Mouse (Mus musculus): ENCODE results near the gene 6430548M08Rik. TPM values are rescaled to one million over a fixed set of nuclear protein-coding genes. Genes with fewer than 3 reads are reported as not detected.

6430548M08Rik gene
- total and polyA plus RNA-seq, 3 experiments: 0.05 to 4.4 TPM; not detected in 1

- peaks cover 29% of the 10 kb centered on the region for H3K27me3 ChIP-seq (ENCODE audit: insufficient read depth, low read length)
- no peak overlapping the region for H3K4me3 ChIP-seq (ENCODE audit: low read depth, low read length)
- H3K36me3 ChIP-seq (replicated peaks): no peaks in the 10 kb centered on the region
- no peaks in the 10 kb centered on the region for H3K4me1 ChIP-seq (ENCODE audit: insufficient read depth, low read depth, low read length)
- ATAC-seq (ENCODE audit: extremely low read depth, insufficient number of reproducible peaks, low FRiP score, poor library complexity, severe bottlenecking): no peak
- no peak for DNase-seq (ENCODE audit: low spot score)
- H3K9me3 ChIP-seq (replicated peaks): no peaks in the 10 kb centered on the region
- no peak for TF ChIP-seq GATA1 (IDR thresholded peaks at IDR 0.05; ENCODE audit: borderline replicate concordance, low read length)
- TF ChIP-seq CTCF (IDR thresholded peaks at IDR 0.05; ENCODE audit: low read depth, low read length): no peak
- TF ChIP-seq TAL1 (conservative IDR thresholded peaks at IDR 0.05; ENCODE audit: low read depth, low read length): no peak
- no peak for TF ChIP-seq POLR2AphosphoS5 (IDR thresholded peaks at IDR 0.05; ENCODE audit: insufficient replicate concordance, low read depth, low read length)
- TF ChIP-seq GATA2 (IDR thresholded peaks at IDR 0.05; ENCODE audit: borderline replicate concordance, low read depth, low read length): no peak
These were observed 15.6 kb downstream of the 6430548M08Rik start for GRCm38 (mm10) chr8:120129547-120129946.

DNA sequence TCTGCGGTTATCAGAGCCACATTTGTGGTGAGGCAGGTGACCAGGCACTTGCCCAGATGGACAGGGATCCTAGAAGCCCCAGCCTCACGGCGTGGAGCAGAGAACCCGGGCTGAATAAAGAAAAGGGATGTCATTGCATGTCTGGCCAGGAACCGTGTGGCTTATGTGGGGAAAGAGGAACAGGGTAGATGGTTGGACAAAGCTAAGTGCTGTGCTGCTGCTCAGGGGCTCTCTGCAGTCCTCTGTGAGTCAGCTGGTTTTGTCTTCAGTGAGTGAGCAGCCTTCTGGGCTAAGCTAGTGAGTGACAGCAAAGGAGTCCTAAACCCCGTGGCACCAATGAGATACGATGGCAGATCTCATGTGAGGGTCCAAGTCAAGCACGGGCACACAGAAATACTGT, 17.2 kb downstream of the 6430548M08Rik start:
- H3K27me3 ChIP-seq (ENCODE audit: insufficient read depth, low read length): peaks cover 33% of the 10 kb centered on the region

GRCm38 (mm10) chr8:120133169-120133568, 19.2 kb downstream of the 6430548M08Rik start:
- Histone ChIP-seq H3K27me3 (ENCODE audit: insufficient read depth, low read length) (peaks cover 29% of the 10 kb centered on the region), H3K9me3 (replicated peaks) (no peaks in the 10 kb centered on the region), H3K4me3 (ENCODE audit: low read depth, low read length) (no peak overlapping the region), H3K36me3 (replicated peaks) (no peaks in the 10 kb centered on the region), H3K4me1 (ENCODE audit: insufficient read depth, low read depth, low read length) (no peaks in the 10 kb centered on the region)
- TF ChIP-seq GATA1 (IDR thresholded peaks at IDR 0.05; ENCODE audit: borderline replicate concordance, low read length) (no peak), CTCF (IDR thresholded peaks at IDR 0.05; ENCODE audit: low read depth, low read length) (no peak), POLR2AphosphoS5 (IDR thresholded peaks at IDR 0.05; ENCODE audit: insufficient replicate concordance, low read depth, low read length) (no peak), TAL1 (conservative IDR thresholded peaks at IDR 0.05; ENCODE audit: low read depth, low read length) (no peak), GATA2 (IDR thresholded peaks at IDR 0.05; ENCODE audit: borderline replicate concordance, low read depth, low read length) (no peak)
- DNase-seq (ENCODE audit: low spot score): no peak
- no peak for ATAC-seq (ENCODE audit: extremely low read depth, insufficient number of reproducible peaks, low FRiP score, poor library complexity, severe bottlenecking)

More for the DNA sequence above, 17.2 kb downstream of the 6430548M08Rik start:
- no peak overlapping the region for H3K4me3 ChIP-seq (ENCODE audit: low read depth, low read length)
- no peak for TF ChIP-seq TAL1 (conservative IDR thresholded peaks at IDR 0.05; ENCODE audit: low read depth, low read length)
- no peak for TF ChIP-seq GATA2 (IDR thresholded peaks at IDR 0.05; ENCODE audit: borderline replicate concordance, low read depth, low read length)
- no peak for TF ChIP-seq GATA1 (IDR thresholded peaks at IDR 0.05; ENCODE audit: borderline replicate concordance, low read length)
- TF ChIP-seq POLR2AphosphoS5 (IDR thresholded peaks at IDR 0.05; ENCODE audit: insufficient replicate concordance, low read depth, low read length): no peak
- no peak for TF ChIP-seq CTCF (IDR thresholded peaks at IDR 0.05; ENCODE audit: low read depth, low read length)
- DNase-seq (ENCODE audit: low spot score): no peak
- H3K4me1 ChIP-seq (ENCODE audit: insufficient read depth, low read depth, low read length): no peaks in the 10 kb centered on the region
- H3K36me3 ChIP-seq (replicated peaks): no peaks in the 10 kb centered on the region
- ATAC-seq (ENCODE audit: extremely low read depth, insufficient number of reproducible peaks, low FRiP score, poor library complexity, severe bottlenecking): no peak
- no peaks in the 10 kb centered on the region for H3K9me3 ChIP-seq (replicated peaks)

DNA sequence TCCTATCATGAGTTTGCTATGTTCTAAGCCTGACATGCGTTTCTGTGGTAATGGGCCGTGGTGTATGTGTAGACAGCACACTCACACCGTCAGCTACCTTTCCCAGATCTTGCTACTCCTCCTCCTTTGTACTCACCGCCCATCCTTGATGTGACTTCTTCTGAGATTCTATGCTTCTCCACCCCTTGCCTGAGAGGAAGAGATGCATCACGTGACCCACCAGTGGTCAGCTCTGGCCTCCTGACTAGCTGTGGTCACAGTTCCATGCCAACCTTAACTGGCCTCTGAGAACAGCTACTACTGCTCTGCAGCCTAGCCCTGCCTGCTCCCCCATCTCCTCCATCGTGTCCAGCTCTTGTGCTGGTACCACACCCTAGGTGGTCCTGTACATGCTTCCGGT, 21.7 kb downstream of the 6430548M08Rik start:
- Histone ChIP-seq H3K4me3 (ENCODE audit: low read depth, low read length) (no peak overlapping the region), H3K36me3 (replicated peaks) (no peaks in the 10 kb centered on the region), H3K9me3 (replicated peaks) (no peaks in the 10 kb centered on the region), H3K4me1 (ENCODE audit: insufficient read depth, low read depth, low read length) (no peaks in the 10 kb centered on the region), H3K27me3 (ENCODE audit: insufficient read depth, low read length) (peaks cover 41% of the 10 kb centered on the region)
- ATAC-seq (ENCODE audit: extremely low read depth, insufficient number of reproducible peaks, low FRiP score, poor library complexity, severe bottlenecking): no peak
- DNase-seq (ENCODE audit: low spot score): no peak
- TF ChIP-seq POLR2AphosphoS5 (IDR thresholded peaks at IDR 0.05; ENCODE audit: insufficient replicate concordance, low read depth, low read length): no peak
- no peak for TF ChIP-seq TAL1 (conservative IDR thresholded peaks at IDR 0.05; ENCODE audit: low read depth, low read length)
- TF ChIP-seq CTCF (IDR thresholded peaks at IDR 0.05; ENCODE audit: low read depth, low read length): no peak
- no peak for TF ChIP-seq GATA1 (IDR thresholded peaks at IDR 0.05; ENCODE audit: borderline replicate concordance, low read length)
- TF ChIP-seq GATA2 (IDR thresholded peaks at IDR 0.05; ENCODE audit: borderline replicate concordance, low read depth, low read length): no peak

- Histone ChIP-seq H3K27me3 (ENCODE audit: insufficient read depth, low read length) (peaks cover 38% of the 10 kb centered on the region), H3K9me3 (replicated peaks) (no peaks in the 10 kb centered on the region), H3K36me3 (replicated peaks) (no peaks in the 10 kb centered on the region), H3K4me1 (ENCODE audit: insufficient read depth, low read depth, low read length) (no peaks in the 10 kb centered on the region), H3K4me3 (ENCODE audit: low read depth, low read length) (no peak overlapping the region)
- TF ChIP-seq CTCF (IDR thresholded peaks at IDR 0.05; ENCODE audit: low read depth, low read length) (no peak), TAL1 (conservative IDR thresholded peaks at IDR 0.05; ENCODE audit: low read depth, low read length) (no peak), GATA2 (IDR thresholded peaks at IDR 0.05; ENCODE audit: borderline replicate concordance, low read depth, low read length) (no peak), POLR2AphosphoS5 (IDR thresholded peaks at IDR 0.05; ENCODE audit: insufficient replicate concordance, low read depth, low read length) (no peak)
- ATAC-seq (ENCODE audit: extremely low read depth, insufficient number of reproducible peaks, low FRiP score, poor library complexity, severe bottlenecking) (no peak), DNase-seq (ENCODE audit: low spot score) (no peak)
These were observed 22.7 kb downstream of the 6430548M08Rik start for GRCm38 (mm10) chr8:120136618-120137017.

GRCm38 (mm10) chr8:120138958-120139357, 25.0 kb downstream of the 6430548M08Rik start:
- Histone ChIP-seq H3K4me3 (ENCODE audit: low read depth, low read length) (no peak overlapping the region), H3K9me3 (replicated peaks) (no peaks in the 10 kb centered on the region), H3K36me3 (replicated peaks) (no peaks in the 10 kb centered on the region), H3K27me3 (ENCODE audit: insufficient read depth, low read length) (peaks cover 34% of the 10 kb centered on the region), H3K4me1 (ENCODE audit: insufficient read depth, low read depth, low read length) (no peaks in the 10 kb centered on the region)
- no peak for TF ChIP-seq CTCF (IDR thresholded peaks at IDR 0.05; ENCODE audit: low read depth, low read length)
- no peak for TF ChIP-seq TAL1 (conservative IDR thresholded peaks at IDR 0.05; ENCODE audit: low read depth, low read length)
- TF ChIP-seq GATA1 (IDR thresholded peaks at IDR 0.05; ENCODE audit: borderline replicate concordance, low read length): no peak
- no peak for TF ChIP-seq GATA2 (IDR thresholded peaks at IDR 0.05; ENCODE audit: borderline replicate concordance, low read depth, low read length)
- TF ChIP-seq POLR2AphosphoS5 (IDR thresholded peaks at IDR 0.05; ENCODE audit: insufficient replicate concordance, low read depth, low read length): no peak
- no peak for ATAC-seq (ENCODE audit: extremely low read depth, insufficient number of reproducible peaks, low FRiP score, poor library complexity, severe bottlenecking)
- DNase-seq (ENCODE audit: low spot score): no peak
